Mouse (Mus musculus): ENCODE measurements around the gene Ccdc188. TPM values are rescaled to one million over a fixed set of nuclear protein-coding genes. Genes with fewer than 3 reads are reported as not detected.

The Ccdc188 gene
- not detected in 2 replicates for polyA plus RNA-seq (2014; fragmentation: Nextera tagmentation; extraction: Ambion mirVana)

- Histone ChIP-seq H3K9me3 (ENCODE audit: control insufficient read depth, low read length) (no peaks in the 10 kb centered on the region), H3K4me2 (ENCODE audit: low read depth) (no peak within 1 kb of the TSS), H3K9ac (ENCODE audit: low read length) (no peak within 1 kb of the TSS), H3K36me3 (ENCODE audit: control insufficient read depth, insufficient read depth, low read length) (no peaks in the 10 kb centered on the region), H3K27me3 (ENCODE audit: control insufficient read depth, insufficient read depth, low read length) (no peaks in the 10 kb centered on the region), H3K27ac (ENCODE audit: low read depth, low read length) (no peak within 1 kb of the TSS), H3K4me1 (ENCODE audit: control insufficient read depth, insufficient read depth, low read length) (peaks cover 18% of the 10 kb centered on the region), H3K4me3 (ENCODE audit: low read depth, low read length) (no peak within 1 kb of the TSS)
- ATAC-seq (ENCODE audit: insufficient read depth, low FRiP score, low TSS enrichment) (no peak), DNase-seq (ENCODE audit: low spot score) (no peak)
- 84% methylated on average over 4 of the region's 4 CpGs for WGBS
Observed at GRCm38 (mm10) chr16:18217579-18217978, at the start of gene Ccdc188. Ccdc188 (plus strand) TSS chr16:18217879.

GRCm38 (mm10) chr16:18169156-18169555 is 48.5 kb upstream of the Ccdc188 start:
- WGBS = 80% methylated on average over 5 of the region's 5 CpGs
- Histone ChIP-seq H3K27ac (ENCODE audit: low read depth, low read length) (no peak overlapping the region), H3K9ac (ENCODE audit: low read length) (no peak overlapping the region), H3K36me3 (ENCODE audit: control insufficient read depth, insufficient read depth, low read length) (no peaks in the 10 kb centered on the region), H3K4me2 (ENCODE audit: low read depth) (no peak overlapping the region), H3K4me3 (ENCODE audit: low read depth, low read length) (no peak overlapping the region), H3K4me1 (ENCODE audit: control insufficient read depth, insufficient read depth, low read length) (peaks cover 5% of the 10 kb centered on the region), H3K9me3 (ENCODE audit: control insufficient read depth, low read length) (no peaks in the 10 kb centered on the region), H3K27me3 (ENCODE audit: control insufficient read depth, insufficient read depth, low read length) (no peaks in the 10 kb centered on the region)
- ATAC-seq (ENCODE audit: insufficient read depth, low FRiP score, low TSS enrichment) (no peak), DNase-seq (ENCODE audit: low spot score) (no peak)

GRCm38 (mm10) chr16:18169776-18170175 is 47.9 kb upstream of the Ccdc188 start:
- H3K9me3 ChIP-seq (ENCODE audit: control insufficient read depth, low read length) = no peaks in the 10 kb centered on the region
- DNase-seq (ENCODE audit: low spot score) = no peak
- no peak for ATAC-seq (ENCODE audit: insufficient read depth, low FRiP score, low TSS enrichment)
- H3K4me3 ChIP-seq (ENCODE audit: low read depth, low read length) = no peak overlapping the region
- H3K9ac ChIP-seq (ENCODE audit: low read length) = no peak overlapping the region
- H3K27me3 ChIP-seq (ENCODE audit: control insufficient read depth, insufficient read depth, low read length) = no peaks in the 10 kb centered on the region
- WGBS = 94% methylated on average over 3 of the region's 3 CpGs
- no peak overlapping the region for H3K27ac ChIP-seq (ENCODE audit: low read depth, low read length)
- H3K4me2 ChIP-seq (ENCODE audit: low read depth) = no peak overlapping the region
- H3K4me1 ChIP-seq (ENCODE audit: control insufficient read depth, insufficient read depth, low read length) = peaks cover 2% of the 10 kb centered on the region
- no peaks in the 10 kb centered on the region for H3K36me3 ChIP-seq (ENCODE audit: control insufficient read depth, insufficient read depth, low read length)

- Histone ChIP-seq H3K27me3 (ENCODE audit: control insufficient read depth, insufficient read depth, low read length) (no peaks in the 10 kb centered on the region), H3K4me2 (ENCODE audit: low read depth) (no peak overlapping the region), H3K4me3 (ENCODE audit: low read depth, low read length) (no peak overlapping the region), H3K9ac (ENCODE audit: low read length) (no peak overlapping the region), H3K27ac (ENCODE audit: low read depth, low read length) (no peak overlapping the region), H3K9me3 (ENCODE audit: control insufficient read depth, low read length) (no peaks in the 10 kb centered on the region), H3K36me3 (ENCODE audit: control insufficient read depth, insufficient read depth, low read length) (no peaks in the 10 kb centered on the region), H3K4me1 (ENCODE audit: control insufficient read depth, insufficient read depth, low read length) (no peaks in the 10 kb centered on the region)
- WGBS = 7% methylated on average over 7 of the region's 7 CpGs
- DNase-seq (ENCODE audit: low spot score) (peak; percentile 78), ATAC-seq (ENCODE audit: insufficient read depth, low FRiP score, low TSS enrichment) (peak; percentile 61)
Observed at GRCm38 (mm10) chr16:18172266-18172855, 45.3 kb upstream of the Ccdc188 start.

GRCm38 (mm10) chr16:18173231-18173630 is 44.4 kb upstream of the Ccdc188 start:
- Histone ChIP-seq H3K9ac (ENCODE audit: low read length) (no peak overlapping the region), H3K27ac (ENCODE audit: low read depth, low read length) (no peak overlapping the region), H3K4me3 (ENCODE audit: low read depth, low read length) (no peak overlapping the region), H3K4me1 (ENCODE audit: control insufficient read depth, insufficient read depth, low read length) (no peaks in the 10 kb centered on the region), H3K4me2 (ENCODE audit: low read depth) (no peak overlapping the region), H3K27me3 (ENCODE audit: control insufficient read depth, insufficient read depth, low read length) (no peaks in the 10 kb centered on the region), H3K36me3 (ENCODE audit: control insufficient read depth, insufficient read depth, low read length) (no peaks in the 10 kb centered on the region), H3K9me3 (ENCODE audit: control insufficient read depth, low read length) (no peaks in the 10 kb centered on the region)
- no peak for ATAC-seq (ENCODE audit: insufficient read depth, low FRiP score, low TSS enrichment)
- DNase-seq (ENCODE audit: low spot score) = no peak
- WGBS = 78% methylated on average over 9 of the region's 9 CpGs

GRCm38 (mm10) chr16:18173788-18174187 is 43.9 kb upstream of the Ccdc188 start:
- WGBS = 73% methylated on average over 11 of the region's 11 CpGs

GRCm38 (mm10) chr16:18175817-18176541 is 41.7 kb upstream of the Ccdc188 start:
- Histone ChIP-seq H3K4me3 (ENCODE audit: low read depth, low read length) (no peak overlapping the region), H3K27ac (ENCODE audit: low read depth, low read length) (no peak overlapping the region), H3K27me3 (ENCODE audit: control insufficient read depth, insufficient read depth, low read length) (no peaks in the 10 kb centered on the region), H3K9ac (ENCODE audit: low read length) (no peak overlapping the region), H3K9me3 (ENCODE audit: control insufficient read depth, low read length) (no peaks in the 10 kb centered on the region), H3K4me1 (ENCODE audit: control insufficient read depth, insufficient read depth, low read length) (peaks cover 2% of the 10 kb centered on the region; the same call in 1 of the 2 replicates), H3K4me2 (ENCODE audit: low read depth) (no peak overlapping the region), H3K36me3 (ENCODE audit: control insufficient read depth, insufficient read depth, low read length) (no peaks in the 10 kb centered on the region)
- DNase-seq (ENCODE audit: low spot score) (no peak), ATAC-seq (ENCODE audit: insufficient read depth, low FRiP score, low TSS enrichment) (no peak)
- WGBS = 51% methylated on average over 6 of the region's 6 CpGs

More at GRCm38 (mm10) chr16:18173788-18174187, 43.9 kb upstream of the Ccdc188 start:
- Histone ChIP-seq H3K4me3 (ENCODE audit: low read depth, low read length) (no peak overlapping the region), H3K9me3 (ENCODE audit: control insufficient read depth, low read length) (no peaks in the 10 kb centered on the region), H3K36me3 (ENCODE audit: control insufficient read depth, insufficient read depth, low read length) (no peaks in the 10 kb centered on the region), H3K27ac (ENCODE audit: low read depth, low read length) (no peak overlapping the region), H3K27me3 (ENCODE audit: control insufficient read depth, insufficient read depth, low read length) (no peaks in the 10 kb centered on the region), H3K4me2 (ENCODE audit: low read depth) (no peak overlapping the region), H3K9ac (ENCODE audit: low read length) (no peak overlapping the region), H3K4me1 (ENCODE audit: control insufficient read depth, insufficient read depth, low read length) (no peaks in the 10 kb centered on the region)
- DNase-seq (ENCODE audit: low spot score) = no peak
- ATAC-seq (ENCODE audit: insufficient read depth, low FRiP score, low TSS enrichment) = no peak

GRCm38 (mm10) chr16:18176758-18177157 is 40.9 kb upstream of the Ccdc188 start:
- ATAC-seq (ENCODE audit: insufficient read depth, low FRiP score, low TSS enrichment) = no peak
- Histone ChIP-seq H3K27ac (ENCODE audit: low read depth, low read length) (no peak overlapping the region), H3K27me3 (ENCODE audit: control insufficient read depth, insufficient read depth, low read length) (no peaks in the 10 kb centered on the region), H3K36me3 (ENCODE audit: control insufficient read depth, insufficient read depth, low read length) (no peaks in the 10 kb centered on the region), H3K4me2 (ENCODE audit: low read depth) (no peak overlapping the region), H3K9ac (ENCODE audit: low read length) (no peak overlapping the region), H3K4me3 (ENCODE audit: low read depth, low read length) (no peak overlapping the region), H3K9me3 (ENCODE audit: control insufficient read depth, low read length) (no peaks in the 10 kb centered on the region), H3K4me1 (ENCODE audit: control insufficient read depth, insufficient read depth, low read length) (peaks cover 8% of the 10 kb centered on the region; the same call in 1 of the 2 replicates)
- 73% methylated on average over 4 of the region's 4 CpGs for WGBS
- DNase-seq (ENCODE audit: low spot score) = no peak

- Histone ChIP-seq H3K36me3 (ENCODE audit: control insufficient read depth, insufficient read depth, low read length) (no peaks in the 10 kb centered on the region), H3K4me3 (ENCODE audit: low read depth, low read length) (no peak overlapping the region), H3K9ac (ENCODE audit: low read length) (no peak overlapping the region), H3K27me3 (ENCODE audit: control insufficient read depth, insufficient read depth, low read length) (no peaks in the 10 kb centered on the region), H3K4me1 (ENCODE audit: control insufficient read depth, insufficient read depth, low read length) (peaks cover 8% of the 10 kb centered on the region; the same call in 1 of the 2 replicates), H3K4me2 (ENCODE audit: low read depth) (no peak overlapping the region), H3K27ac (ENCODE audit: low read depth, low read length) (no peak overlapping the region), H3K9me3 (ENCODE audit: control insufficient read depth, low read length) (no peaks in the 10 kb centered on the region)
- no peak for DNase-seq (ENCODE audit: low spot score)
- WGBS = 80% methylated on average over 2 of the region's 2 CpGs
- ATAC-seq (ENCODE audit: insufficient read depth, low FRiP score, low TSS enrichment) = no peak
Observed at GRCm38 (mm10) chr16:18179591-18179990, 38.1 kb upstream of the Ccdc188 start.

Data from neural tube, embryonic 11.5 days (tissue).